Mouse (Mus musculus) layer of hippocampus, adult 2 months (tissue): ENCODE results near the gene 1700020N01Rik. TPM values are rescaled to one million over a fixed set of nuclear protein-coding genes. Genes with fewer than 3 reads are reported as not detected.

Experiments used
- DNase-seq, 2 experiments: peaks; one replicate each; pipeline ENCODE4 v3.0.0; 2022; ENCODE audit warnings: low spot score in 2 of 2
- H3K27ac ChIP-seq: fragments of 200-600 bp; 2 replicates; pipeline ENCODE4 v1.8.1; 2022
- H3K4me3 ChIP-seq: fragments of 200-600 bp; 2 replicates; pipeline ENCODE4 v1.8.1; 2022; ENCODE audit warnings: mild to moderate bottlenecking
- CTCF ChIP-seq: fragments of 200-600 bp; conservative IDR thresholded peaks from 2 replicates; pipeline ENCODE4 v1.8.1; 2022; ENCODE audit warnings: antibody characterized with exemption, mild to moderate bottlenecking, moderate library complexity
- total RNA-seq, 2 experiments: library from RNA; stranded (reverse); gene quantifications; 2 replicates each; pipeline ENCODE4 v1.2.3; 2021

Gene 1700020N01Rik
- total RNA-seq, 2 experiments from 2014 or later = not detected

GRCm38 (mm10) chr10:21571615-21572014 lies 21.3 kb upstream of the 1700020N01Rik start:
- TF ChIP-seq CTCF = no peak
- DNase-seq = no peak
- H3K27ac ChIP-seq = no peak overlapping the region
- H3K4me3 ChIP-seq = no peak overlapping the region

GRCm38 (mm10) chr10:21573713-21574112 lies 19.2 kb upstream of the 1700020N01Rik start:
- DNase-seq = no peak
- no peak overlapping the region for H3K4me3 ChIP-seq
- no peak for TF ChIP-seq CTCF

GRCm38 (mm10) chr10:21575806-21576378 lies 17.1 kb upstream of the 1700020N01Rik start:
- TF ChIP-seq CTCF = no peak
- no peak for DNase-seq

More at GRCm38 (mm10) chr10:21573713-21574112, 19.2 kb upstream of the 1700020N01Rik start:
- no peak overlapping the region for H3K27ac ChIP-seq

GRCm38 (mm10) chr10:21577798-21578197 lies 15.1 kb upstream of the 1700020N01Rik start:
- no peak for TF ChIP-seq CTCF

More at GRCm38 (mm10) chr10:21575806-21576378, 17.1 kb upstream of the 1700020N01Rik start:
- Histone ChIP-seq H3K27ac (no peak overlapping the region), H3K4me3 (no peak overlapping the region)

GRCm38 (mm10) chr10:21581546-21581945 lies 11.4 kb upstream of the 1700020N01Rik start:
- no peak for DNase-seq
- Histone ChIP-seq H3K4me3 (no peak overlapping the region), H3K27ac (no peak overlapping the region)
- TF ChIP-seq CTCF = no peak

More at GRCm38 (mm10) chr10:21577798-21578197, 15.1 kb upstream of the 1700020N01Rik start:
- DNase-seq = no peak
- Histone ChIP-seq H3K27ac (no peak overlapping the region), H3K4me3 (no peak overlapping the region)

- no peak for TF ChIP-seq CTCF
- Histone ChIP-seq H3K27ac (no peak overlapping the region), H3K4me3 (no peak overlapping the region)
- DNase-seq = no peak
Observed at GRCm38 (mm10) chr10:21587041-21587440, 5.9 kb upstream of the 1700020N01Rik start.

GRCm38 (mm10) chr10:21588007-21588852 lies 4.7 kb upstream of the 1700020N01Rik start:
- Histone ChIP-seq H3K4me3 (no peak overlapping the region), H3K27ac (no peak overlapping the region)
- no peak for TF ChIP-seq CTCF
- no peak for DNase-seq

- peak overlapping the region; percentile 72; the same call in 1 of the 2 replicates for H3K27ac ChIP-seq
- peak; percentile 92 for TF ChIP-seq CTCF
- DNase-seq = peak; percentile 29 to 67
Observed at GRCm38 (mm10) chr10:21600931-21601330, 8.0 kb downstream of the 1700020N01Rik start.

GRCm38 (mm10) chr10:21604476-21604875 lies 11.5 kb downstream of the 1700020N01Rik start:
- H3K27ac ChIP-seq = peak overlapping the region; percentile 86
- DNase-seq = peak in 1 of 2 experiments; percentile 48

More at GRCm38 (mm10) chr10:21600931-21601330, 8.0 kb downstream of the 1700020N01Rik start:
- no peak overlapping the region for H3K4me3 ChIP-seq

GRCm38 (mm10) chr10:21605011-21605571 lies 12.1 kb downstream of the 1700020N01Rik start:
- Histone ChIP-seq H3K27ac (peak overlapping the region; percentile 86), H3K4me3 (no peak overlapping the region)
- DNase-seq = peak; percentile 38 to 39
- TF ChIP-seq CTCF = no peak

More at GRCm38 (mm10) chr10:21604476-21604875, 11.5 kb downstream of the 1700020N01Rik start:
- TF ChIP-seq CTCF = no peak
- H3K4me3 ChIP-seq = no peak overlapping the region

- DNase-seq = peak; percentile 51 to 64
- Histone ChIP-seq H3K4me3 (no peak overlapping the region), H3K27ac (peak overlapping the region; percentile 86)
- TF ChIP-seq CTCF = no peak
Observed at GRCm38 (mm10) chr10:21605601-21606000, 12.7 kb downstream of the 1700020N01Rik start.

- DNase-seq = no peak
Observed at GRCm38 (mm10) chr10:21606931-21607330, 14.0 kb downstream of the 1700020N01Rik start.

GRCm38 (mm10) chr10:21609583-21609982 lies 16.6 kb downstream of the 1700020N01Rik start:
- TF ChIP-seq CTCF = no peak
- Histone ChIP-seq H3K4me3 (no peak overlapping the region), H3K27ac (peak overlapping the region; percentile 46)
- DNase-seq = no peak

More at GRCm38 (mm10) chr10:21606931-21607330, 14.0 kb downstream of the 1700020N01Rik start:
- Histone ChIP-seq H3K4me3 (no peak overlapping the region), H3K27ac (peak overlapping the region; percentile 86; the same call in 1 of the 2 replicates)
- no peak for TF ChIP-seq CTCF
